Mouse (Mus musculus): ENCODE data around the gene Ruvbl2. TPM values are rescaled to one million over a fixed set of nuclear protein-coding genes. Genes with fewer than 3 reads are reported as not detected.
"Not testable (repeated sequence)": the region's sequence is repeated elsewhere in the genome, so short reads cannot be mapped to it uniquely, and the experiment has no call there.

Ruvbl2 gene
- polyA plus RNA-seq, 1 experiment from 2014 or later: 65.0 TPM

DNA sequence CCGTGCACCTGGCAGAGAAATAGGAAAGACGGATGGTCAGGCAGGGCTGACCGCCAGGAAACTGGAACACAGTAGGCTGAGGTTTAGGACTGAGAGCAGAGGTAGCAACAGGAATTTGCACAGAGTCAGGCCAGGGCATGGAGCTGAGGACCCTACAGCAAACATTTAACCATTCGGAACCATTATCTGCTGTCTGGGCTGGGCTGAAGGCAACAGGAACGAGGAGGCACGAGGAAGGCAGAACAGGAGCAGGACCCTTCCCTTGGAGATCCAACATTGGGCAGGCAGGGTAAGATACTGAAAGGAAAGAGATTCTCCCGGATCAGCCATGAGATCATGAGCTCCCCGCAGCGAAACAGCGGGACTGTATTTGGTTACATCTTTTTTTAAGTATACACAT is 30.1 kb downstream of the Ruvbl2 start:
- H3K27ac ChIP-seq: no peak overlapping the region
- H3K9ac ChIP-seq: no peak overlapping the region
- no peak for ATAC-seq (replicated peaks; ENCODE audit: insufficient number of reproducible peaks, insufficient read depth, low FRiP score, low read depth)
- H3K4me3 ChIP-seq: no peak overlapping the region
- H3K4me1 ChIP-seq (replicated peaks): peaks cover 24% of the 10 kb centered on the region
- no peak overlapping the region for H3K4me2 ChIP-seq
- WGBS: 76% methylated on average over 10 of the region's 10 CpGs
- H3K27me3 ChIP-seq: peaks cover 77% of the 10 kb centered on the region
- H3K36me3 ChIP-seq: no peaks in the 10 kb centered on the region
- H3K9me3 ChIP-seq (replicated peaks): no peaks in the 10 kb centered on the region

GRCm38 (mm10) chr7:45406157-45407156 is 31.4 kb downstream of the Ruvbl2 start:
- Histone ChIP-seq H3K9ac (peak overlapping the region; percentile 40), H3K27ac (no peak overlapping the region), H3K27me3 (peaks cover 65% of the 10 kb centered on the region), H3K4me1 (replicated peaks) (peaks cover 18% of the 10 kb centered on the region), H3K36me3 (no peaks in the 10 kb centered on the region), H3K4me2 (peak overlapping the region; percentile 83), H3K4me3 (peak overlapping the region; percentile 55), H3K9me3 (replicated peaks) (no peaks in the 10 kb centered on the region)
- 1% methylated on average over 114 of the region's 114 CpGs for WGBS
- no peak; the same call in 1 of the 2 replicates for ATAC-seq (replicated peaks; ENCODE audit: insufficient number of reproducible peaks, insufficient read depth, low FRiP score, low read depth)

- ATAC-seq (replicated peaks; ENCODE audit: insufficient number of reproducible peaks, insufficient read depth, low FRiP score, low read depth): no peak; the same call in 1 of the 2 replicates
- H3K27ac ChIP-seq: no peak within 1 kb of the TSS
- peaks cover 18% of the 10 kb centered on the region for H3K4me1 ChIP-seq (replicated peaks)
- no peaks in the 10 kb centered on the region for H3K9me3 ChIP-seq (replicated peaks)
- H3K4me3 ChIP-seq: peak within 1 kb of the TSS; percentile 55
- peak within 1 kb of the TSS; percentile 40 for H3K9ac ChIP-seq
- peak within 1 kb of the TSS; percentile 83 for H3K4me2 ChIP-seq
- 11% methylated on average over 28 of the region's 28 CpGs for WGBS
- peaks cover 55% of the 10 kb centered on the region for H3K27me3 ChIP-seq
- no peaks in the 10 kb centered on the region for H3K36me3 ChIP-seq
Measured at GRCm38 (mm10) chr7:45405091-45406075, 32.5 kb downstream of the Ruvbl2 start, which contains the start of gene Kcna7. TSS of gene Kcna7 (plus strand) at chr7:45405653.

DNA sequence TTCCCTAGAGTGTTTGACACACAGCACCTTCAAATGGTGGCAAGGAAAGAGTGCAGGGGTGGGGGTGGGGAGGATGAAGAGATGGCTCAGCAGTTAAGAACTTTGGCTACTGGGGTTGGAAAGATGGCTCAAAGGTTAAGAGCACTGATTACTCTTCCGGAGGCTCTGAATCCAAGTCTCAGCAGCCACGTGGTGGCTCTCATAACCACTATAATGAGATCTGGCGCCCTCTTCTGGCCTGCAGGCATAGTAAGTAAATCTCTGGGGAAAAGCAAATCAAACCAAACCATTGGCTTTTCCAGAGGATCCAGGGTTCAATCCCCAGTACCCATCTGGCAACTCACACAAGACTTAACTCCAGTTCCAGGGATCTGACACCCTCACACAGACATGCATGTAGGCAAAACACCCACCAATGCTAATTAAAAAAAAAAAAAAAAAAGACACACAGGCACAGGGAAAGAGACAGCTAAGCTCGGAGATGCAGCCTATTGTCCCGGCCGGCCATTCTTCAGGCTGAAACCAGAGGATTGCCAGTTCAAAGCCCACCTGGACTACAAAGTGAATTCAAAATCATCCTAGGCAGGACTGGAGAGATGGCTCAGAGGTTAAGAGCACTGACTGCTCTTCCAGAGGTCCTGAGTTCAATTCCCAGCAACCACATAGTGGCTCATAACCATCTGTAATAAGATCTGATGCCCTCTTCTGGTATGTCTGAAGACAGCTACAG is 34.2 kb downstream of the Ruvbl2 start:
- Histone ChIP-seq H3K27me3 (peaks cover 39% of the 10 kb centered on the region), H3K9ac (no peak overlapping the region), H3K27ac (no peak overlapping the region), H3K36me3 (no peaks in the 10 kb centered on the region), H3K4me1 (replicated peaks) (peaks cover 18% of the 10 kb centered on the region), H3K4me3 (no peak overlapping the region), H3K9me3 (replicated peaks) (no peaks in the 10 kb centered on the region), H3K4me2 (no peak overlapping the region)
- ATAC-seq (replicated peaks; ENCODE audit: insufficient number of reproducible peaks, insufficient read depth, low FRiP score, low read depth): no peak
- 43% methylated on average over 6 of the region's 6 CpGs for WGBS

- peaks cover 18% of the 10 kb centered on the region for H3K27me3 ChIP-seq
- 71% methylated on average over 10 of the region's 10 CpGs for WGBS
- no peak for ATAC-seq (replicated peaks; ENCODE audit: insufficient number of reproducible peaks, insufficient read depth, low FRiP score, low read depth)
Measured at GRCm38 (mm10) chr7:45401521-45402085, 36.3 kb downstream of the Ruvbl2 start.

DNA sequence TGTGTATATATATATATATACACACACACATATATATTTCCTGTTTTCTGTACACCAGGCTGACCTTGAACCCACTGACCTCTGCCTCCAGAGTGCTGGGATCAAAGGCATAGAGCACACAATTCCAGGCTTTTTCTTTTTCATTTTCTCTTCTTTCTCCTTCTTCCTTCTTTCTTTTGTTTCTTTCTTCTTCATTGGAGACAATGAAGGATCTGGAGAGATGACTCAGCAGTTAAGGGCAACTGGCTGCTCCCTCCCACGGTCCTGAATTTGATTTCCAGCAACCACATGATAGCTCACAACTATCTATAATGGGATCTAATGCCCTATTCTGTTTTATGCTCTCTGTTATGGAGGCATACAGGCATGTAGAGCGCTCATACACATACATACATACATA is 41.1 kb downstream of the Ruvbl2 start:
- Histone ChIP-seq H3K9me3 (replicated peaks) (no peaks in the 10 kb centered on the region), H3K36me3 (peaks cover 10% of the 10 kb centered on the region), H3K4me1 (replicated peaks) (peaks cover 22% of the 10 kb centered on the region), H3K27me3 (no peaks in the 10 kb centered on the region), H3K9ac (no peak overlapping the region), H3K27ac (no peak overlapping the region), H3K4me2 (no peak overlapping the region), H3K4me3 (no peak overlapping the region)
- no peak for ATAC-seq (replicated peaks; ENCODE audit: insufficient number of reproducible peaks, insufficient read depth, low FRiP score, low read depth)
- 75% methylated on average over 2 of the region's 2 CpGs for WGBS

More at GRCm38 (mm10) chr7:45401521-45402085, 36.3 kb downstream of the Ruvbl2 start:
- no peak overlapping the region for H3K27ac ChIP-seq
- no peaks in the 10 kb centered on the region for H3K36me3 ChIP-seq
- H3K4me1 ChIP-seq (replicated peaks): peaks cover 15% of the 10 kb centered on the region
- no peaks in the 10 kb centered on the region for H3K9me3 ChIP-seq (replicated peaks)
- H3K9ac ChIP-seq: no peak overlapping the region
- H3K4me3 ChIP-seq: no peak overlapping the region
- no peak overlapping the region for H3K4me2 ChIP-seq

GRCm38 (mm10) chr7:45396337-45396775 is 41.5 kb downstream of the Ruvbl2 start:
- WGBS: 2% methylated on average over 3 of the region's 3 CpGs
- H3K4me1 ChIP-seq (replicated peaks): peaks cover 22% of the 10 kb centered on the region
- peak; percentile 19; the same call in 1 of the 2 replicates for ATAC-seq (replicated peaks; ENCODE audit: insufficient number of reproducible peaks, insufficient read depth, low FRiP score, low read depth)
- H3K9ac ChIP-seq: peak overlapping the region; percentile 55
- H3K9me3 ChIP-seq (replicated peaks); H3K27me3 ChIP-seq: not testable (repeated sequence)
- peak overlapping the region; percentile 88 for H3K27ac ChIP-seq
- H3K4me2 ChIP-seq: peak overlapping the region; percentile 78
- H3K4me3 ChIP-seq: peak overlapping the region; percentile 57
- peaks cover 14% of the 10 kb centered on the region for H3K36me3 ChIP-seq

DNA sequence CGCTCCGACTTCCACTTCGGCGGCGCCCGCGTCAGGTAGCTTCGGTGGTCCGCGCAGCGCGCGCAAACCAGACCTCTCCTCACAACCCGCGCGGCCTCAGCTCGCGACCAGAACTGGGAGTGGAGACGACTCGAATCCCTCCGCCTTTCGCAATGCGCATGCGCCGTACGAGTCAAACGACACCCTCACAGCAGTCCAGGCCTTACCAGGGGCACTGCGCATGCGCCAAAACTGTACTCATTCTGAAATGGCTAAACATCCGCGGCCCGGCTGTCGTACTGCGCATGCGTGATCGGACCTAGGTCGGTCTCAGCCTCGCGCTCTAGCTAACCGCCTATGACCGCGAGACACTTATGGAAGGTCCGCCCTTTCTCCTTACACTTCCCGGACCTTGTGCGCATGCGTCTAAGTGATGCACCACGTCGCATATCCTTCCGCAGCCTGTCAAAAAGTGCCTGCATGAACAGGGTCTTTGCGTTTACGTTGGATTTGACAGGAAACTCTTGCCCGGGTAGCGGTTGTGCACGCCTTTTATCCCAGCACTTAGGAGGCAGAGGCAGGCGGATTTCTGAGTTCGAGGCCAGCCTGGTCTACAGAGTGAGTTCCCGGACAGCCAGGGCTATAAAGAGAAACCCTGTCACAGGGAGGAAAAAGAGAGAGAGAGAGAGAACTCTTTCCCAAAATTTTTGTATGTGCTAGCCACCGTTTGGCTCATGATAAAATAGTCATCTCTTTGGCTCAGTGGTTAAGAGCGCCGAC is 42.1 kb downstream of the Ruvbl2 start, which contains the start of gene Snrnp70:
Gene Snrnp70, minus strand, starts transcription at position 165 of the 759 bp plus-strand sequence.
- under 1% methylated on average over 60 of the region's 60 CpGs for WGBS
- peak; percentile 98 for ATAC-seq (replicated peaks; ENCODE audit: insufficient number of reproducible peaks, insufficient read depth, low FRiP score, low read depth)

GRCm38 (mm10) chr7:45395129-45395541 is 42.8 kb downstream of the Ruvbl2 start:
- peak overlapping the region; percentile 82 for H3K4me2 ChIP-seq
- no peaks in the 10 kb centered on the region for H3K9me3 ChIP-seq (replicated peaks)
- H3K4me1 ChIP-seq (replicated peaks): peaks cover 22% of the 10 kb centered on the region
- H3K27ac ChIP-seq: peak overlapping the region; percentile 95
- peaks cover 24% of the 10 kb centered on the region for H3K36me3 ChIP-seq
- no peaks in the 10 kb centered on the region for H3K27me3 ChIP-seq
- under 1% methylated on average over 19 of the region's 20 CpGs for WGBS
- peak overlapping the region; percentile 84 for H3K9ac ChIP-seq
- H3K4me3 ChIP-seq: peak overlapping the region; percentile 78
- peak; percentile 72 for ATAC-seq (replicated peaks; ENCODE audit: insufficient number of reproducible peaks, insufficient read depth, low FRiP score, low read depth)

More for the DNA sequence above, 42.1 kb downstream of the Ruvbl2 start, which contains the start of gene Snrnp70:
- H3K9me3 ChIP-seq (replicated peaks): no peaks in the 10 kb centered on the region
- H3K4me1 ChIP-seq (replicated peaks): peaks cover 22% of the 10 kb centered on the region
- H3K4me2 ChIP-seq: peak within 1 kb of the TSS; percentile 82
- peaks cover 18% of the 10 kb centered on the region for H3K36me3 ChIP-seq
- no peaks in the 10 kb centered on the region for H3K27me3 ChIP-seq
- peak within 1 kb of the TSS; percentile 78 for H3K4me3 ChIP-seq
- H3K9ac ChIP-seq: peak within 1 kb of the TSS; percentile 84
- H3K27ac ChIP-seq: peak within 1 kb of the TSS; percentile 95

Data from heart, embryonic 15.5 days (tissue).